Mouse (Mus musculus) forebrain, embryonic 11.5 days (tissue): ENCODE results near the gene Adamts17. TPM values are rescaled to one million over a fixed set of nuclear protein-coding genes. Genes with fewer than 3 reads are reported as not detected.

ENCODE experiments used
- ATAC-seq: fragments of 200-750 bp; cut with Nextera tagmentation; replicated peaks from 2 replicates; pipeline ENCODE4 v1.8.0; 2017; ENCODE audit warnings: moderate TSS enrichment; ENCODE audit not compliant: low FRiP score
- DNase-seq: peaks from one replicate; pipeline ENCODE4 v3.0.0-alpha.2; 2017; ENCODE audit warnings: low spot score
- H3K27ac ChIP-seq: fragments of 300-500 bp; sonication (generic); 2 replicates; pipeline ENCODE4 v1.5.1; 2014; ENCODE audit warnings: low read depth, low read length
- H3K27me3 ChIP-seq: fragments of 300-500 bp; sonication (generic); 2 replicates; pipeline ENCODE4 v1.6.1; 2014; ENCODE audit warnings: mild to moderate bottlenecking, low read length, mixed read lengths; ENCODE audit not compliant: control insufficient read depth, insufficient read depth
- H3K36me3 ChIP-seq: fragments of 300-500 bp; sonication (generic); 2 replicates; pipeline ENCODE4 v1.6.1; 2014; ENCODE audit warnings: mild to moderate bottlenecking, low read length, moderate library complexity, mixed read lengths; ENCODE audit not compliant: control insufficient read depth, insufficient read depth
- H3K4me1 ChIP-seq: fragments of 300-500 bp; sonication (generic); replicated peaks from 2 replicates; pipeline ENCODE4 v1.6.1; 2014; ENCODE audit warnings: low read length, mixed read lengths; ENCODE audit not compliant: control insufficient read depth, insufficient read depth
- H3K4me2 ChIP-seq: fragments of 300-500 bp; sonication (generic); 2 replicates; pipeline ENCODE4 v1.6.1; 2014; ENCODE audit warnings: low read depth, mild to moderate bottlenecking, low read length, moderate library complexity, mixed read lengths; ENCODE audit not compliant: severe bottlenecking
- H3K4me3 ChIP-seq: fragments of 300-500 bp; sonication (generic); 2 replicates; pipeline ENCODE4 v1.5.1; 2014; ENCODE audit warnings: low read depth, low read length
- H3K9ac ChIP-seq: fragments of 300-500 bp; sonication (generic); 2 replicates; pipeline ENCODE4 v1.6.1; 2014; ENCODE audit warnings: low read length
- H3K9me3 ChIP-seq: fragments of 300-500 bp; sonication (generic); 2 replicates; pipeline ENCODE4 v1.6.1; 2016; ENCODE audit warnings: low read length, mixed read lengths; ENCODE audit not compliant: control insufficient read depth
- WGBS: fragments of 180-500 bp; shearing (Covaris S2); extraction: QIAGEN DNeasy Blood & Tissue Kit; methylation state at CpG from one replicate; pipeline ENCODE4 v1.1.7; 2014; 5-methylcytosine and 5-hydroxymethylcytosine counted together
- polyA plus RNA-seq: library from polyadenylated mRNA; unstranded; fragments of >200 nt; fragmentation: Nextera tagmentation; extraction: Ambion mirVana; gene quantifications from 2 replicates; pipeline ENCODE4 v1.2.1, GENCODE M21; 2014

Adamts17 gene
- polyA plus RNA-seq, 1 experiment from 2014 or later, result 0.72 TPM

GRCm38 (mm10) chr7:67101418-67101973 lies 262.0 kb downstream of the Adamts17 start:
- Histone ChIP-seq H3K27me3 (no peaks in the 10 kb centered on the region), H3K4me2 (no peak overlapping the region), H3K27ac (no peak overlapping the region), H3K4me3 (no peak overlapping the region), H3K4me1 (no peaks in the 10 kb centered on the region), H3K9ac (no peak overlapping the region), H3K9me3 (no peaks in the 10 kb centered on the region), H3K36me3 (no peaks in the 10 kb centered on the region)
- ATAC-seq, result no peak
- 84% methylated on average over 3 of the region's 3 CpGs for WGBS
- DNase-seq, result no peak

GRCm38 (mm10) chr7:67110551-67111159 lies 271.1 kb downstream of the Adamts17 start:
- H3K4me1 ChIP-seq, result no peaks in the 10 kb centered on the region
- H3K36me3 ChIP-seq, result no peaks in the 10 kb centered on the region
- H3K9me3 ChIP-seq, result no peaks in the 10 kb centered on the region
- no peaks in the 10 kb centered on the region for H3K27me3 ChIP-seq
- H3K27ac ChIP-seq, result no peak overlapping the region
- H3K4me3 ChIP-seq, result no peak overlapping the region
- DNase-seq, result no peak
- 82% methylated on average over 12 of the region's 12 CpGs for WGBS
- ATAC-seq, result no peak
- H3K9ac ChIP-seq, result no peak overlapping the region
- H3K4me2 ChIP-seq, result no peak overlapping the region

GRCm38 (mm10) chr7:67112495-67113216 lies 273.1 kb downstream of the Adamts17 start:
- 73% methylated on average over 14 of the region's 14 CpGs for whole genome bisulfite sequencing
- Histone ChIP-seq H3K9ac (no peak overlapping the region), H3K4me2 (no peak overlapping the region), H3K4me1 (no peaks in the 10 kb centered on the region), H3K4me3 (no peak overlapping the region), H3K27me3 (no peaks in the 10 kb centered on the region), H3K27ac (no peak overlapping the region), H3K36me3 (no peaks in the 10 kb centered on the region), H3K9me3 (no peaks in the 10 kb centered on the region)
- no peak for DNase-seq
- ATAC-seq, result no peak

- H3K27me3 ChIP-seq, result no peaks in the 10 kb centered on the region
- H3K4me3 ChIP-seq, result no peak overlapping the region
- H3K4me2 ChIP-seq, result no peak overlapping the region
- H3K9ac ChIP-seq, result no peak overlapping the region
- H3K36me3 ChIP-seq, result no peaks in the 10 kb centered on the region
- 99% methylated on average over 3 of the region's 3 CpGs for WGBS
- no peaks in the 10 kb centered on the region for H3K9me3 ChIP-seq
- DNase-seq (no peak), ATAC-seq (no peak)
- no peaks in the 10 kb centered on the region for H3K4me1 ChIP-seq
- no peak overlapping the region for H3K27ac ChIP-seq
Measured at GRCm38 (mm10) chr7:67114056-67114455, 274.5 kb downstream of the Adamts17 start.

- Histone ChIP-seq H3K27me3 (no peaks in the 10 kb centered on the region), H3K4me1 (no peaks in the 10 kb centered on the region), H3K9me3 (no peaks in the 10 kb centered on the region), H3K27ac (no peak overlapping the region), H3K36me3 (no peaks in the 10 kb centered on the region), H3K4me3 (no peak overlapping the region), H3K4me2 (no peak overlapping the region), H3K9ac (no peak overlapping the region)
- ATAC-seq, result no peak
- no peak for DNase-seq
- 93% methylated on average over 3 of the region's 3 CpGs for WGBS
Measured at GRCm38 (mm10) chr7:67115056-67115455, 275.5 kb downstream of the Adamts17 start.

GRCm38 (mm10) chr7:67135140-67135539 lies 295.6 kb downstream of the Adamts17 start:
- H3K9ac ChIP-seq, result no peak overlapping the region
- no peak overlapping the region for H3K4me3 ChIP-seq
- ATAC-seq (no peak), DNase-seq (no peak)
- no peaks in the 10 kb centered on the region for H3K9me3 ChIP-seq
- no peak overlapping the region for H3K27ac ChIP-seq
- H3K4me2 ChIP-seq, result no peak overlapping the region
- no peaks in the 10 kb centered on the region for H3K4me1 ChIP-seq
- 73% methylated on average over 2 of the region's 2 CpGs for WGBS
- no peaks in the 10 kb centered on the region for H3K36me3 ChIP-seq
- H3K27me3 ChIP-seq, result no peaks in the 10 kb centered on the region

- H3K4me2 ChIP-seq, result no peak overlapping the region
- no peak overlapping the region for H3K9ac ChIP-seq
- H3K27me3 ChIP-seq, result no peaks in the 10 kb centered on the region
- peak; percentile 40 for DNase-seq
- ATAC-seq, result no peak
- H3K4me3 ChIP-seq, result no peak overlapping the region
- H3K27ac ChIP-seq, result no peak overlapping the region
- H3K4me1 ChIP-seq, result no peaks in the 10 kb centered on the region
- H3K9me3 ChIP-seq, result no peaks in the 10 kb centered on the region
- no peaks in the 10 kb centered on the region for H3K36me3 ChIP-seq
- WGBS, result 28% methylated on average over 11 of the region's 11 CpGs
Measured at GRCm38 (mm10) chr7:67142347-67143015, 302.9 kb downstream of the Adamts17 start.

- DNase-seq, result peak; percentile 36
Measured at GRCm38 (mm10) chr7:67145748-67146147, 306.2 kb downstream of the Adamts17 start.

More at GRCm38 (mm10) chr7:67145748-67146147, 306.2 kb downstream of the Adamts17 start:
- H3K36me3 ChIP-seq, result no peaks in the 10 kb centered on the region
- H3K4me2 ChIP-seq, result no peak overlapping the region
- no peak overlapping the region for H3K4me3 ChIP-seq
- no peaks in the 10 kb centered on the region for H3K27me3 ChIP-seq
- H3K9me3 ChIP-seq, result no peaks in the 10 kb centered on the region
- no peak for ATAC-seq
- H3K4me1 ChIP-seq, result no peaks in the 10 kb centered on the region
- H3K27ac ChIP-seq, result no peak overlapping the region
- 83% methylated on average over 7 of the region's 7 CpGs for WGBS
- H3K9ac ChIP-seq, result no peak overlapping the region
